Mouse (Mus musculus): ENCODE measurements at regions not wholly inside any gene's neighbourhood (a gene's known extent, or its start where the extent isn't known, plus 50 kb on each side); places are given as distances from the start of the nearest gene placed in this dataset.

- DNase-seq (ENCODE audit: low spot score) = no peak
Measured at GRCm38 (mm10) chr17:52036479-52036878, 203.4 kb upstream of the Satb1 start.

GRCm38 (mm10) chr17:52031079-52031478, 198.0 kb upstream of the Satb1 start:
- DNase-seq (ENCODE audit: low spot score) = no peak

DNA sequence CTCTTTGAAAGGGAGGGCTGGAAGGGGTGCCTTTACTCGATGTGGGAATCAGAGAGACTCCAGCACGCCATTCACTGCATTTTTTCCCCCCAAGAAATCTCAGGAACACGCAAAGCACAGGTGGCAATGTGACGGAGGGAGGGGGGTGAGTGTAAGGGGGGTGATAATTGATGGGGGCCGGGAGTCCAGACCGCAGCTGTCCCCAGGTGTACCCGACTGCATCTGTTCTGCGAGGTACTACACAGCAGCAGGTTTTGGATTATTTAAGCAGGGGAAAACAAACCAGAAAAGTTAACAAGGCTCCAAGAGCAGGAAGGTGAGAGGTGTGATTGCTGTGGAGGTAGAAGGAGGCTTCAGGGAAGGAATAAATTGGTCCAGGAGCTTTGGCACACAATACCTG, 153.8 kb upstream of the Satb1 start:
- DNase-seq (ENCODE audit: low spot score) = no peak

DNA sequence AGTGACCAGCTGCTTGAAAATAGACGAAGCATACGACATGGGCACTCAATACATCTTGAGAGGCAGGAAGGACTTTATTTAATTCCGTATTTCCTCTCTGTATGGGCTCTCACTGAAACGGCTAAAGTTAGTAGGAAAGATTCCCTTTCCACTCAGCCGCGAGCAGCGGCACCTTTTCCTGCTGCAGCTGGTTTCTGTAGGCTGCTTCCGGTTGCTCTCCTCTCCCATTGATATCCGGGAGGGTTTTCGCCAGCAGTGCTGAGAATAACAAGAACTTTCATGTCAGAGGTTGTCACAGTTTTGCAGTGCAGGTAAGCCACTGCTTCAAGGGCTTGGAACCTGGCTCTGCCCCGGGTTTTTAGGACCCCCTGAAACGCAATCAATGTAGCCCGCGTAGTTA, 153.1 kb upstream of the Satb1 start:
- DNase-seq (ENCODE audit: low spot score) = no peak

DNA sequence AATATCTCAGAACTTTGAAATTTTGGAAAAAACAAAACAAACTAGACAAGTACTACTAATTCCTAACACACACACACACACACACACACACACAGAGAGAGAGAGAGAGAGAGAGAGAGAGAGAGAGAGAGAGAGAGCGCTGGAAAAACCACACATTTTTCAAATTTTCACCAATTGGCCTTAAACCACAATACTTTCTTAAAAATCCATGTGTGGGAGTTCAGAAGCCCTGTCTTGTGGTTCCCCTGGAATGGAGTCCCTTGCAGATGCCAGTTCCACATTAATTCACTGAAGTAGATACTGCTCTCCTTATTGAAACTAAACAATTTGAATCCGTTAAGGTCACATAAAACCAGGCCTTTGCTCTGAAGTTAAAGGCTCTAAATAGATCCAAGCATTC, 146.0 kb upstream of the Satb1 start:
- no peak for DNase-seq (ENCODE audit: low spot score)

DNA sequence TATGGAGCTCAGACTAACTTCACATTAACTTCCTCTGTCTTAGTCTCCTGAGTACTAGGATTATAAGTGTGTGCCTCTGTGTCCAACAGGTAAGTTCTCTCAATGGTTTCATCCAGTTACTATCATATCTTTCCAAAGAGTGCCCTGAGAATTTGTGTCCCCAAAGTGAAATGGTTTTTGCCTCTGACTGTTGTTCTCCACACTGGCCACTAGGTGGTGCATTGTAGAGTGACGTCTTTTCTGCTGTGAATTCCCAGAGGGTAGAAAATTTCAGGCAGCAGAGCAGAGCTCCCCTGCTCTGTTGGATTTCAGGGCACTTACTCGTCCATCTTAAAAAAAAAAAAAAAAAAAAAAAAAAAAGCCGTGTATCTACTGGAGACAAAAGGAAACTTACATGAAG, 138.4 kb upstream of the Satb1 start:
- no peak for DNase-seq (ENCODE audit: low spot score)

- no peak for DNase-seq (ENCODE audit: low spot score)
Measured at GRCm38 (mm10) chr17:51966573-51967284, 133.6 kb upstream of the Satb1 start.

GRCm38 (mm10) chr17:51962529-51963110, 129.5 kb upstream of the Satb1 start:
- no peak for DNase-seq (ENCODE audit: low spot score)

DNA sequence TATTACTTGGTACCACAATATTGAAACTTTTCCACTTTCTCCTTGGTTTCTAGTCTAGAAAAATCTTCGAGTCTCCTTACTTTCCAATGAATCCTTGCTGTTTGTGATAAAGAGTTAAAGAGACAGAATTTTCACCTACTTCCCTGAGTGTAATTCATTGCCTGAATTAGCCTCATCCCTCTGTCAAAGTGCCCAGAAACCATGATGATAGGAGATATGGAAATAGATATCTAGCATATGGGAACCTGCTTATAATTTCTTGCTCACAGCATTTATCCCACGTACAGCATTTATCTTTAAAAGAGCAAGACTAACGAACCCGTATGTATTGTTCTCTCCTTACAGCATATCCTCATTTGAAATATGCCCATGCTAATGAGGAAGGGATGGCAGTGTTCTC, 128.2 kb upstream of the Satb1 start:
- DNase-seq (ENCODE audit: low spot score) = no peak

GRCm38 (mm10) chr17:51956275-51956674, 123.2 kb upstream of the Satb1 start:
- no peak for DNase-seq (ENCODE audit: low spot score)

- no peak for DNase-seq (ENCODE audit: low spot score)
Measured at GRCm38 (mm10) chr17:51937707-51938106, 104.6 kb upstream of the Satb1 start.

DNA sequence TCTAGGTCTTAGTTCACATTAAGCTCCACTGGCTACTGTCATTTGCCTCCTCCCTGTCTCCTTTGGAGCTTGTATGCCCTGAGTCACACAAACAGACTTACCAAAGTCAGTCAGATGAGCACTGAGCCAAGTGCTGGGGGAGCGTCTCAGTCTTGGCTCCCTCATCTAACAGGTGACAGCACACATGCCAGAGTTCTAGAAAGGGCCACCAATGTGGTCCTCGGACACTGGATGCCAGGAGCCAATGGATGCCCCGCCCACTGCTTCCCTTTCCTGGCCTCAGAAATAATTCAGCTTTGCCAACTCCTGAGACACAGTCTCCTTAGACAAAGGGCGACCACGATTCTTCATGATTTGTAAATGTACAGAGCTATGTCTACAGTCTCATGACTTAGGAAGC, 103.0 kb upstream of the Satb1 start:
- no peak for DNase-seq (ENCODE audit: low spot score)

- no peak for DNase-seq (ENCODE audit: low spot score)
Measured at GRCm38 (mm10) chr17:51926392-51926791, 93.3 kb upstream of the Satb1 start.

DNA sequence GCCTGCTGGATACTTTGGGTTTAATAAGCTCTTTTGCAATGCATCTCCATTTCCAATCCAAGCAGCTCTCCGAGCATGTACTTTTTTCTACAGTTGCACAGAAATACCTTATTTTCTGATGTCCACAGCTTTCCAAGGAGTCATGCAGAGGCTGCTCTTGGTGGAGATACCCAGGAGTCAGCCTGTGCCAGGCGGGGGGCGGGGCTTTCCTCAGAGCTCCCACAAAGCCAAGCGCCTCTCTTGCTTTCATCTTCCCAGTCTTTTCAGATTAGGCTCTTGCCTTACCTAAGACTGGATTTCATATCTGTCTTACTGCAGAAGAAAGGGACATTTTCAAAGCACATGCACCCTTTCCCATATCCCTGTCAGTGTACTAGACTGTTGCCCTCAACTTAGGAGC, 73.9 kb upstream of the Satb1 start:
- DNase-seq (ENCODE audit: low spot score) = no peak

DNA sequence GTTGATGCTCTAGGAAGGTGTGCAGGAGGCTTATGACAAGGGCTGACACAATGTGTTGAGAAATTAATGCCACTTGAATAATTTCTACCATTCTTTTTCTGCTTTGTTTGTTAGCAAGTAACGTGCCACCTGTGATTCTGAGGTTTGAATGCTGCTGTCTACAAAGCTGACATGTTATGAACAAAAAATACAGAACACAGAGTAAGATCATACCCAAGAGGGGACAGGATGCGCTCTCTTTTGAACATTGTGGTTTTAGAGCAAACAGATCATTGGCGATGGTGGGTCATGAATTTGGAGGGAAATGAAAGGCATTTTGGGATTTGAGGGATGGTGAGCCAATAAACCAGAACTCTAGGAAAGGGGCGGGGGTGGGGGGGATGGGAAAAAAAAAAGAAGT, 73.3 kb upstream of the Satb1 start:
- no peak for DNase-seq (ENCODE audit: low spot score)

- DNase-seq (ENCODE audit: low spot score) = no peak
Measured at GRCm38 (mm10) chr17:51903885-51904284, 70.8 kb upstream of the Satb1 start.

DNA sequence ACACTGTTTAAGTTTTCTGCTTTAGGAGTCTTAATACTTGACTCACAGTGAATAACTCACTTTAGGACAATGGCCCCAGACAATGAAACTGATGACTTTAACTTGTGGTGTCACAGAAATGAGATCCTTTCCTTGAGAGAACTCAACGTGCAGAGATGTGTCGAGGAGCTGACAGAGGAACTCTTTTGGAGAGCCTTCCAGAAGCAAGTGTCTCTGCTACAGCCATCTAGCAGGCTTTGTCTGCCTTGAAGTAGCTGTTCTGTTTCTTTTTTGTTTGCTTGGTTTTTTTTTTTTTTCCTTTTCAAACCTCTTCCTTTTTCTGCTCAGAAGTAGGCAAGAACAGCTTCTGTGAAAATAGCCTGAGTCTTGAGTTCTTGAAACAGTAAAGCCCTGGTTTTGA, 66.3 kb upstream of the Satb1 start:
- no peak for DNase-seq (ENCODE audit: low spot score)

- no peak for DNase-seq (ENCODE audit: low spot score)
Measured at GRCm38 (mm10) chr17:51896160-51896559, 63.1 kb upstream of the Satb1 start.

DNA sequence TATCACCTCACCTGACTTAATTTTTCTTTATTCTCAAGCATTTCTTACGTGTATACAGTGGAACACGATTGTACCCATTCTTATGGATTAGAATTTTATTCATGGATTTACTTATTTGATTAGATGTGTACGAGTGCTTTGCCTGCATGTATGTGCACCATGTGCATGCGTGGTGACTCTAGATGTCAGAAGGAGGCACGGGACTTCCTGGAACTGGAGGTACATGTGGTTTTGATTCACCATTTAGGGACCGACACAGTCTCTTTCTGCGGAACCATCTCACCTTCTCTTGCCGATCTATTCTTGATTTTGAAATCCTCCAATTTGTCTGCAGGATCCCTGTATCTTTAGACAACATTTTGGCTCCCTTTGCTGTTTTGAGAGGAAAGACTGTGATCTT, 61.2 kb upstream of the Satb1 start:
- no peak for DNase-seq (ENCODE audit: low spot score)

GRCm38 (mm10) chr17:51892856-51893255, 59.8 kb upstream of the Satb1 start:
- DNase-seq (ENCODE audit: low spot score) = no peak

DNA sequence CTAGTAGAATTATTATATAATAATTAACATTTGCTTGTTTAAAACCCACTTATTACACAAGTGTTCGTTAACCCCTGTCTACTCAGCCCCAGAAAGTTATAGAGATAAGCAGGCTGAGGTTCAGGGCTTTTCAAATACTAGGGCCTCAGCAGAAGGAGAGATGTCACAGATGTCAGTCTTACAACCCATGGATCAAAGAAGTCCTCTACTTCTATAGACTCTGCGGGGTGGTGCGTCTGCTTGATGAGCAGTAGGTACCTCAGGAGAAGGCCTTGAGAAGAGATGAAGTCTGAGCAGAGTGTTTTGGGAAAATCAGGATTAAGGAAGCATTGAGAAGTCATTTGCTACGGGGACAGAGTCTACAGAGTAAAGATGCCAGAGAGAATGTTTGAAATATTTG, 59.1 kb upstream of the Satb1 start:
- DNase-seq (ENCODE audit: low spot score) = no peak

Measured in testis, postnatal 14 days (tissue).